Mouse (Mus musculus) midbrain, embryonic 16.5 days (tissue): ENCODE measurements around the gene Nsd2. TPM values are rescaled to one million over a fixed set of nuclear protein-coding genes. Genes with fewer than 3 reads are reported as not detected.

Source experiments
- ATAC-seq: fragments of 200-750 bp; cut with Nextera tagmentation; 2 replicates; pipeline ENCODE4 v1.8.0; 2017; ENCODE audit warnings: moderate TSS enrichment
- H3K27ac ChIP-seq: fragments of 300-500 bp; sonication (generic); 2 replicates; pipeline ENCODE4 v1.5.1; 2014; ENCODE audit warnings: mild to moderate bottlenecking, low read length, mixed read lengths
- H3K27me3 ChIP-seq: fragments of 300-500 bp; sonication (generic); 2 replicates; pipeline ENCODE4 v1.6.1; 2014; ENCODE audit warnings: low read depth, low read length, mixed read lengths; ENCODE audit not compliant: control insufficient read depth, insufficient read depth
- H3K36me3 ChIP-seq: fragments of 300-500 bp; sonication (generic); 2 replicates; pipeline ENCODE4 v1.6.1; 2014; ENCODE audit warnings: mild to moderate bottlenecking, low read length, moderate library complexity, mixed read lengths; ENCODE audit not compliant: control insufficient read depth, insufficient read depth
- H3K4me1 ChIP-seq: fragments of 300-500 bp; sonication (generic); 2 replicates; pipeline ENCODE4 v1.6.1; 2014; ENCODE audit warnings: mild to moderate bottlenecking, low read length, mixed read lengths; ENCODE audit not compliant: control insufficient read depth, insufficient read depth
- H3K4me2 ChIP-seq: fragments of 300-500 bp; sonication (generic); 2 replicates; pipeline ENCODE4 v1.6.1; 2014; ENCODE audit warnings: mild to moderate bottlenecking, low read length, mixed read lengths
- H3K4me3 ChIP-seq: fragments of 300-500 bp; sonication (generic); 2 replicates; pipeline ENCODE4 v1.5.1; 2014; ENCODE audit warnings: low read depth, mild to moderate bottlenecking, low read length, moderate library complexity, mixed read lengths
- H3K9ac ChIP-seq: fragments of 300-500 bp; sonication (generic); 2 replicates; pipeline ENCODE4 v1.6.1; 2014; ENCODE audit warnings: low read depth, low read length, mixed read lengths
- H3K9me3 ChIP-seq: fragments of 300-500 bp; sonication (generic); replicated peaks from 2 replicates; pipeline ENCODE4 v1.6.1; 2014; ENCODE audit warnings: mild to moderate bottlenecking, low read length, mixed read lengths; ENCODE audit not compliant: control insufficient read depth, poor library complexity, severe bottlenecking
- WGBS: fragments of 180-500 bp; shearing (Covaris S2); extraction: QIAGEN DNeasy Blood & Tissue Kit; methylation state at CpG from one replicate; pipeline ENCODE4 v1.1.7; 2014; 5-methylcytosine and 5-hydroxymethylcytosine counted together
- polyA plus RNA-seq: library from polyadenylated mRNA; unstranded; fragments of >200 nt; fragmentation: Nextera tagmentation; extraction: Ambion mirVana; gene quantifications from 2 replicates; pipeline ENCODE4 v1.2.1, GENCODE M21; 2015

The Nsd2 gene
- polyA plus RNA-seq, 1 experiment from 2014 or later = 75.9 TPM

- H3K4me1 ChIP-seq = peaks cover 15% of the 10 kb centered on the region
- H3K27ac ChIP-seq = no peak overlapping the region
- no peak for ATAC-seq
- 0 out of 2 replicates have a peak, but pooled peaks cover 2% of the 10 kb centered on the region for H3K36me3 ChIP-seq
- H3K27me3 ChIP-seq = no peaks in the 10 kb centered on the region
- H3K9ac ChIP-seq = no peak overlapping the region
- 96% methylated on average over 3 of the region's 3 CpGs for WGBS
- no peak overlapping the region for H3K4me2 ChIP-seq
- H3K4me3 ChIP-seq = no peak overlapping the region
- no peaks in the 10 kb centered on the region for H3K9me3 ChIP-seq
These were observed 9.4 kb downstream of the Nsd2 start for GRCm38 (mm10) chr5:33829958-33830357.

- no peak for ATAC-seq
These were observed 10.3 kb downstream of the Nsd2 start for GRCm38 (mm10) chr5:33830832-33831231.

GRCm38 (mm10) chr5:33841331-33841730 is 20.8 kb downstream of the Nsd2 start:
- Histone ChIP-seq H3K27ac (no peak overlapping the region), H3K4me2 (no peak overlapping the region), H3K27me3 (no peaks in the 10 kb centered on the region), H3K9ac (no peak overlapping the region), H3K4me3 (no peak overlapping the region), H3K9me3 (no peaks in the 10 kb centered on the region), H3K4me1 (no peaks in the 10 kb centered on the region; the same call in 1 of the 2 replicates), H3K36me3 (peaks cover 7% of the 10 kb centered on the region; the same call in 1 of the 2 replicates)
- WGBS = 96% methylated on average over 1 of the region's 1 CpGs
- ATAC-seq = no peak

More at GRCm38 (mm10) chr5:33830832-33831231, 10.3 kb downstream of the Nsd2 start:
- H3K4me1 ChIP-seq = peaks cover 12% of the 10 kb centered on the region
- H3K4me2 ChIP-seq = no peak overlapping the region
- 0 out of 2 replicates have a peak, but pooled peaks cover 2% of the 10 kb centered on the region for H3K36me3 ChIP-seq
- H3K27me3 ChIP-seq = no peaks in the 10 kb centered on the region
- H3K9ac ChIP-seq = no peak overlapping the region
- H3K27ac ChIP-seq = no peak overlapping the region
- WGBS = 79% methylated on average over 1 of the region's 1 CpGs
- no peaks in the 10 kb centered on the region for H3K9me3 ChIP-seq
- no peak overlapping the region for H3K4me3 ChIP-seq

- H3K27me3 ChIP-seq = no peaks in the 10 kb centered on the region
- H3K4me3 ChIP-seq = no peak overlapping the region
- H3K4me2 ChIP-seq = no peak overlapping the region
- H3K9ac ChIP-seq = no peak overlapping the region
- no peaks in the 10 kb centered on the region for H3K9me3 ChIP-seq
- 87% methylated on average over 4 of the region's 4 CpGs for WGBS
- H3K36me3 ChIP-seq = peaks cover 12% of the 10 kb centered on the region
- H3K4me1 ChIP-seq = no peaks in the 10 kb centered on the region; the same call in 1 of the 2 replicates
- no peak for ATAC-seq
- H3K27ac ChIP-seq = no peak overlapping the region
These were observed 22.0 kb downstream of the Nsd2 start for GRCm38 (mm10) chr5:33842549-33842948.

DNA sequence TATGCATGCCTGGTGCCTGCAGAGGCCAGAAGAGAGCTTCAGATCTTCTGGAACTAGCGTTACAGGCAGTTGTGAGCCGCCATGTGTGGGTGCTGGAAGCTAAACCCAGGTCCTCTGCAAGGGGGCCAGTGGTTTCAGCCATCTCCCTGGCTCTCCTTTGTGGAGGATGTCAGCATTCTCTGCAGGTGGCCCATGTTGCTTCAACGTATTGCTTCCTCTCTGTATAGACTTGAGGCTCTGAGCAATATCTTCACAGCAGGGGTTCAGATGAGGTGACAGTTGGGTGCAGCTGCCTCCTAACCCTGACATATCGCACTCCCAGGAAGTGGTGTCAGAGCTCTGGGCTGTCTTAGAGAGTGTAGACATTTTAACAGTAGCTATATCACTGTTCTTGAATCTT is 30.9 kb downstream of the Nsd2 start:
- H3K4me2 ChIP-seq = no peak overlapping the region
- no peak overlapping the region for H3K4me3 ChIP-seq
- H3K9ac ChIP-seq = no peak overlapping the region
- H3K27me3 ChIP-seq = no peaks in the 10 kb centered on the region
- H3K9me3 ChIP-seq = no peaks in the 10 kb centered on the region
- H3K27ac ChIP-seq = no peak overlapping the region
- WGBS = 84% methylated on average over 4 of the region's 4 CpGs
- H3K4me1 ChIP-seq = no peaks in the 10 kb centered on the region
- H3K36me3 ChIP-seq = peaks cover 12% of the 10 kb centered on the region
- ATAC-seq = no peak

- Histone ChIP-seq H3K36me3 (peaks cover 15% of the 10 kb centered on the region), H3K9me3 (no peaks in the 10 kb centered on the region), H3K9ac (no peak overlapping the region), H3K4me2 (no peak overlapping the region), H3K4me1 (no peaks in the 10 kb centered on the region), H3K27me3 (no peaks in the 10 kb centered on the region), H3K4me3 (no peak overlapping the region), H3K27ac (no peak overlapping the region)
- WGBS = 94% methylated on average over 1 of the region's 1 CpGs
- no peak for ATAC-seq
These were observed 32.6 kb downstream of the Nsd2 start for GRCm38 (mm10) chr5:33853086-33853485.

GRCm38 (mm10) chr5:33854019-33854418 is 33.5 kb downstream of the Nsd2 start:
- Histone ChIP-seq H3K27me3 (no peaks in the 10 kb centered on the region), H3K9me3 (no peaks in the 10 kb centered on the region), H3K27ac (no peak overlapping the region), H3K4me1 (no peaks in the 10 kb centered on the region), H3K4me3 (no peak overlapping the region), H3K36me3 (peaks cover 16% of the 10 kb centered on the region), H3K4me2 (no peak overlapping the region), H3K9ac (no peak overlapping the region)
- 74% methylated on average over 2 of the region's 2 CpGs for WGBS
- no peak for ATAC-seq

GRCm38 (mm10) chr5:33857693-33858092 is 37.2 kb downstream of the Nsd2 start:
- no peaks in the 10 kb centered on the region for H3K27me3 ChIP-seq
- H3K9ac ChIP-seq = no peak overlapping the region
- no peak overlapping the region for H3K27ac ChIP-seq
- H3K4me3 ChIP-seq = no peak overlapping the region
- peaks cover 37% of the 10 kb centered on the region for H3K36me3 ChIP-seq
- H3K4me2 ChIP-seq = no peak overlapping the region
- H3K9me3 ChIP-seq = no peaks in the 10 kb centered on the region
- no peaks in the 10 kb centered on the region for H3K4me1 ChIP-seq
- no peak for ATAC-seq

- Histone ChIP-seq H3K4me2 (no peak overlapping the region), H3K27me3 (no peaks in the 10 kb centered on the region), H3K4me1 (no peaks in the 10 kb centered on the region), H3K9me3 (no peaks in the 10 kb centered on the region), H3K9ac (no peak overlapping the region), H3K36me3 (peaks cover 26% of the 10 kb centered on the region), H3K4me3 (no peak overlapping the region), H3K27ac (no peak overlapping the region)
- WGBS = 97% methylated on average over 1 of the region's 1 CpGs
- no peak for ATAC-seq
These were observed 54.9 kb downstream of the Nsd2 start for GRCm38 (mm10) chr5:33875472-33875871.
